Comparison of ENCODE assay signal across 8 mouse cellular contexts in the genomic region with DNA sequence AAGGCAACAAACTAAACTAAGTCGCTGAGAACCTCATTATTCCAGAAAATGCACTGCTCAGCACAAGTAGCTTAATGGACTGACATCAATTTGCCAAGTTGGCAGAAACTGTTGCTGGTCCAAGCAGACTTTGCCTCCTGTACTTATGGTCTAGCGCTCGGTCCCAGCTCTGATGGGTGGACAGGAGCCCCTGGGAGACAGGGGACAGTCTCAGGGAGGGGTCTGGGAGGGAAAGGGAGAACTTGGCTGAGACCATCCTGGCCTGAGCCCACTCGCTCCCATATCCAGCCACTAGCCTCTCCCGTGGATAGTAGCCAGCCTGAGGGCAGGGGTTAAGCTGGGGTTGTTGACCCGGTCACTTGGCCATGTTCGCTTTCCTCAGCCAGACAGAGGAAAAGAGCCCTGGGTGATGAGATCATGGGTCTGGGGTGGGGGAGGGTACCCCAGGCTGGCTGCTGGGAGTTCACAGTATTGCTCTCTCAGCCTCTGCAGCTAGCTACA. TPM values are rescaled to one million over a fixed set of nuclear protein-coding genes. Genes with fewer than 3 reads are reported as not detected.
A peak's percentile ranks its signal among the peaks of the same experiment; 100 is the strongest.
DNase-seq lines count a peak whose midpoint lies in the region; ATAC-seq and TF ChIP-seq lines count a peak whose summit lies in the region.

No protein-coding gene starts in this region.

- peaks cover 59% of the 10 kb centered on the region for H3K4me1 ChIP-seq in intestine, embryonic 14.5 days (replicated peaks; ENCODE audit: control insufficient read depth, insufficient read depth, low read length)
- peaks cover 13 to 43% of the 10 kb centered on the region in 2 experiments for H3K4me1 ChIP-seq in liver, embryonic 14.5 days (replicated peaks; ENCODE audit: control insufficient read depth in 2 of 2, insufficient read depth in 2 of 2, low read length in 1 of 2)
- H3K4me1 ChIP-seq in neural tube, embryonic 13.5 days (replicated peaks): peaks cover 50% of the 10 kb centered on the region

- no peak for ATAC-seq in intestine, embryonic 14.5 days (replicated peaks; ENCODE audit: low FRiP score, low TSS enrichment, low read depth)
- no peak for ATAC-seq in liver, embryonic 14.5 days (ENCODE audit: insufficient read depth)
- no peak for ATAC-seq in neural tube, embryonic 13.5 days (ENCODE audit: low read depth)

- no peaks in the 10 kb centered on the region for H3K9me3 ChIP-seq in intestine, embryonic 14.5 days (ENCODE audit: control insufficient read depth, low read length)
- H3K9me3 ChIP-seq in liver, embryonic 14.5 days (ENCODE audit: control insufficient read depth, low read length): no peaks in the 10 kb centered on the region
- no peaks in the 10 kb centered on the region for H3K9me3 ChIP-seq in neural tube, embryonic 13.5 days

- peak overlapping the region; percentile 95 for H3K27ac ChIP-seq in intestine, embryonic 14.5 days (ENCODE audit: low read depth)
- H3K27ac ChIP-seq in liver, embryonic 14.5 days: peak overlapping the region; percentile 64
- peak overlapping the region; percentile 76 for H3K27ac ChIP-seq in neural tube, embryonic 13.5 days (replicated peaks)

- H3K4me2 ChIP-seq in intestine, embryonic 14.5 days (ENCODE audit: low read length): peak overlapping the region; percentile 82
- H3K4me2 ChIP-seq in liver, embryonic 14.5 days (ENCODE audit: low read depth): peak overlapping the region; percentile 50; the same call in 1 of the 2 replicates
- H3K4me2 ChIP-seq in neural tube, embryonic 13.5 days: peak overlapping the region; percentile 81

- no peaks in the 10 kb centered on the region for H3K27me3 ChIP-seq in intestine, embryonic 14.5 days (replicated peaks; ENCODE audit: control insufficient read depth, insufficient read depth, low read length)
- H3K27me3 ChIP-seq in liver, embryonic 14.5 days (ENCODE audit: control insufficient read depth, insufficient read depth, low read length): no peaks in the 10 kb centered on the region
- no peaks in the 10 kb centered on the region for H3K27me3 ChIP-seq in neural tube, embryonic 13.5 days

- peak overlapping the region; percentile 36 for H3K9ac ChIP-seq in intestine, embryonic 14.5 days (ENCODE audit: low read length)
- H3K9ac ChIP-seq in liver, embryonic 14.5 days (replicated peaks): 0 out of 2 replicates have a peak overlapping the region, but pooled peaks have one; percentile 5
- peak overlapping the region; percentile 34; the same call in 1 of the 2 replicates for H3K9ac ChIP-seq in neural tube, embryonic 13.5 days

- TF ChIP-seq EP300 in liver, embryonic 14.5 days (IDR thresholded peaks at IDR 0.05; ENCODE audit: low read depth): no peak

- H3K36me3 ChIP-seq in intestine, embryonic 14.5 days (ENCODE audit: control insufficient read depth, insufficient read depth, low read length): no peaks in the 10 kb centered on the region
- no peaks in the 10 kb centered on the region for H3K36me3 ChIP-seq in liver, embryonic 14.5 days (replicated peaks; ENCODE audit: control insufficient read depth, insufficient read depth, low read depth)
- H3K36me3 ChIP-seq in neural tube, embryonic 13.5 days: no peaks in the 10 kb centered on the region

- WGBS in intestine, embryonic 14.5 days: 13% methylated on average over 7 of the region's 7 CpGs
- 63% methylated on average over 7 of the region's 7 CpGs for WGBS in liver, embryonic 14.5 days (ENCODE audit: insufficient replicate concordance)
- 34% methylated on average over 7 of the region's 7 CpGs for WGBS in neural tube, embryonic 13.5 days

- DNase-seq in ovary, postnatal 14 days (ENCODE audit: low spot score): peak; percentile 56
- DNase-seq in ovary, adult 18-20 months (ENCODE audit: low spot score): no peak
- peak; percentile 76 for DNase-seq in gastrocnemius, postnatal 25 days
- DNase-seq in intestine, embryonic 14.5 days (ENCODE audit: low spot score): no peak
- no peak for DNase-seq in liver, embryonic 14.5 days (ENCODE audit: low read depth in 3 of 3, low spot score in 3 of 3)
- no peak for DNase-seq in frontal cortex, postnatal 36 days (ENCODE audit: low spot score in 2 of 2)
- DNase-seq in cerebellum, postnatal 25 days: no peak

- no peak for TF ChIP-seq CTCF in liver, embryonic 14.5 days (IDR thresholded peaks at IDR 0.05; ENCODE audit: low read depth)

- H3K4me3 ChIP-seq in intestine, embryonic 14.5 days (ENCODE audit: low read depth, low read length): no peak overlapping the region
- H3K4me3 ChIP-seq in liver, embryonic 14.5 days (ENCODE audit: insufficient read depth in 1 of 2, low read depth in 2 of 2, low read length in 2 of 2): no peak overlapping the region
- H3K4me3 ChIP-seq in neural tube, embryonic 13.5 days: no peak overlapping the region

RNA-seq across cellular contexts. Expression of a gene that starts 3.4 kb away (rescaled TPM):
- 1 to 10 TPM in 1 of 2 experiments, under 1 TPM in 1; 0.97 to 7.1 TPM for total RNA-seq in gastrocnemius, postnatal 25 days (2021)
- 5.9 and 6.7 TPM in 2 replicates for polyA plus RNA-seq in intestine, embryonic 14.5 days (2014; fragmentation: Nextera tagmentation; extraction: Ambion mirVana)
- polyA plus RNA-seq in liver, embryonic 14.5 days (2012; rRNA removed): 3.3 and 3.7 TPM in 2 replicates
- polyA plus RNA-seq in liver, embryonic 14.5 days (2014; fragmentation: Nextera tagmentation; extraction: Ambion mirVana): 1.6 and 2.2 TPM in 2 replicates
- 3.3 and 4.1 TPM in 2 replicates for polyA plus RNA-seq in neural tube, embryonic 13.5 days (2015; fragmentation: Nextera tagmentation; extraction: Ambion mirVana)

RNA-seq across cellular contexts. Expression of a gene that starts 38.7 kb away (rescaled TPM):
- 1 to 10 TPM; 2.9 to 3.2 TPM for total RNA-seq in gastrocnemius, postnatal 25 days (2021)
- polyA plus RNA-seq in intestine, embryonic 14.5 days (2014; fragmentation: Nextera tagmentation; extraction: Ambion mirVana): 5.9 and 6.7 TPM in 2 replicates
- polyA plus RNA-seq in liver, embryonic 14.5 days (2012; rRNA removed): 2.4 and 4.1 TPM in 2 replicates
- polyA plus RNA-seq in liver, embryonic 14.5 days (2014; fragmentation: Nextera tagmentation; extraction: Ambion mirVana): 1.3 TPM in 2 replicates
- 9.2 and 10.4 TPM in 2 replicates for polyA plus RNA-seq in neural tube, embryonic 13.5 days (2015; fragmentation: Nextera tagmentation; extraction: Ambion mirVana)

RNA-seq across cellular contexts. Expression of a gene that starts 41.9 kb away (rescaled TPM):
- total RNA-seq in gastrocnemius, postnatal 25 days (2021): 1 to 10 TPM; 6.9 to 8.6 TPM
- polyA plus RNA-seq in intestine, embryonic 14.5 days (2014; fragmentation: Nextera tagmentation; extraction: Ambion mirVana): 79.3 and 84.4 TPM in 2 replicates
- 11.2 and 12.9 TPM in 2 replicates for polyA plus RNA-seq in liver, embryonic 14.5 days (2012; rRNA removed)
- 14.5 and 15.1 TPM in 2 replicates for polyA plus RNA-seq in liver, embryonic 14.5 days (2014; fragmentation: Nextera tagmentation; extraction: Ambion mirVana)
- polyA plus RNA-seq in neural tube, embryonic 13.5 days (2015; fragmentation: Nextera tagmentation; extraction: Ambion mirVana): 146 and 163 TPM in 2 replicates

RNA-seq across cellular contexts. Expression of a gene that starts 57.1 kb away (rescaled TPM):
- 10 to 100 TPM; 30.1 to 35.8 TPM for total RNA-seq in gastrocnemius, postnatal 25 days (2021)
- polyA plus RNA-seq in intestine, embryonic 14.5 days (2014; fragmentation: Nextera tagmentation; extraction: Ambion mirVana): 135 and 147 TPM in 2 replicates
- polyA plus RNA-seq in liver, embryonic 14.5 days (2012; rRNA removed): 30.9 and 46.0 TPM in 2 replicates
- 62.1 and 65.8 TPM in 2 replicates for polyA plus RNA-seq in liver, embryonic 14.5 days (2014; fragmentation: Nextera tagmentation; extraction: Ambion mirVana)
- 138 and 141 TPM in 2 replicates for polyA plus RNA-seq in neural tube, embryonic 13.5 days (2015; fragmentation: Nextera tagmentation; extraction: Ambion mirVana)

Comparison
In these comparisons a context has a peak if more than half of its experiments do, and no peak if none do; other contexts are left out.
1. DNase-seq: peak in ovary, postnatal 14 days (single experiment) and gastrocnemius, postnatal 25 days (single experiment); none in ovary, adult 18-20 months (single experiment), intestine, embryonic 14.5 days (single experiment), liver, embryonic 14.5 days (0 of 3), frontal cortex, postnatal 36 days (0 of 2) and cerebellum, postnatal 25 days (0 of 2).
2. Peak in every context shown above with its lines, with median percentiles within 50 percentile points of each other: H3K27ac ChIP-seq, H3K4me2 ChIP-seq and H3K9ac ChIP-seq.